Mouse (Mus musculus): ENCODE data around the gene Trnp1. TPM values are rescaled to one million over a fixed set of nuclear protein-coding genes. Genes with fewer than 3 reads are reported as not detected.

Gene Trnp1
- polyA plus RNA-seq, 1 experiment, result 134 TPM

GRCm38 (mm10) chr4:133463184-133463583, 35.2 kb downstream of the Trnp1 start:
- no peak for DNase-seq (ENCODE audit: extremely low spot score in 1 of 2, low spot score in 1 of 2)

- no peak for DNase-seq (ENCODE audit: extremely low spot score in 1 of 2, low spot score in 1 of 2)
Measured at GRCm38 (mm10) chr4:133461362-133461761, 37.0 kb downstream of the Trnp1 start.

GRCm38 (mm10) chr4:133460796-133461325, 37.5 kb downstream of the Trnp1 start:
- no peak for DNase-seq (ENCODE audit: extremely low spot score in 1 of 2, low spot score in 1 of 2)

- DNase-seq (ENCODE audit: extremely low spot score in 1 of 2, low spot score in 1 of 2), result no peak
Measured at GRCm38 (mm10) chr4:133460006-133460405, 38.3 kb downstream of the Trnp1 start.

- no peak for DNase-seq (ENCODE audit: extremely low spot score in 1 of 2, low spot score in 1 of 2)
Measured at GRCm38 (mm10) chr4:133458044-133458443, 40.3 kb downstream of the Trnp1 start.

GRCm38 (mm10) chr4:133452433-133452832, 45.9 kb downstream of the Trnp1 start:
- no peak for DNase-seq (ENCODE audit: extremely low spot score in 1 of 2, low spot score in 1 of 2)

- DNase-seq (ENCODE audit: extremely low spot score in 1 of 2, low spot score in 1 of 2), result peak; percentile 40 to 94
Measured at GRCm38 (mm10) chr4:133451536-133451935, 46.8 kb downstream of the Trnp1 start.

- peak in 1 of 2 experiments; percentile 64 for DNase-seq (ENCODE audit: extremely low spot score in 1 of 2, low spot score in 1 of 2)
Measured at GRCm38 (mm10) chr4:133449726-133450125, 48.6 kb downstream of the Trnp1 start.

- DNase-seq (ENCODE audit: extremely low spot score in 1 of 2, low spot score in 1 of 2), result no peak
Measured at GRCm38 (mm10) chr4:133448708-133449388, 49.5 kb downstream of the Trnp1 start.

GRCm38 (mm10) chr4:133447967-133448366, 50.4 kb downstream of the Trnp1 start:
- DNase-seq (ENCODE audit: extremely low spot score in 1 of 2, low spot score in 1 of 2), result no peak

GRCm38 (mm10) chr4:133447366-133447765, 51.0 kb downstream of the Trnp1 start:
- DNase-seq (ENCODE audit: extremely low spot score in 1 of 2, low spot score in 1 of 2), result no peak

- no peak for DNase-seq (ENCODE audit: extremely low spot score in 1 of 2, low spot score in 1 of 2)
Measured at GRCm38 (mm10) chr4:133445727-133446126, 52.6 kb downstream of the Trnp1 start.

- DNase-seq (ENCODE audit: extremely low spot score in 1 of 2, low spot score in 1 of 2), result no peak
Measured at GRCm38 (mm10) chr4:133443085-133443484, 55.3 kb downstream of the Trnp1 start.

- DNase-seq (ENCODE audit: extremely low spot score in 1 of 2, low spot score in 1 of 2), result no peak
Measured at GRCm38 (mm10) chr4:133442194-133442593, 56.2 kb downstream of the Trnp1 start.

Other genes with a start within 250 kb of the Trnp1 start
- 1.2 and 1.6 TPM in 2 replicates for gene Sytl1, start 235.4 kb downstream of the Trnp1 start, polyA plus RNA-seq (2012; rRNA removed)
- gene Tmem222, start 220.8 kb downstream of the Trnp1 start, polyA plus RNA-seq (2012; rRNA removed), result 152 and 156 TPM in 2 replicates
- 43.0 and 46.2 TPM in 2 replicates for gene Wdtc1, start 145.1 kb downstream of the Trnp1 start, polyA plus RNA-seq (2012; rRNA removed)
- gene Slc9a1, start 128.8 kb downstream of the Trnp1 start, polyA plus RNA-seq (2012; rRNA removed), result 43.5 and 43.9 TPM in 2 replicates
- 0.08 TPM in 2 replicates for gene Tent5b, start 18.4 kb downstream of the Trnp1 start, polyA plus RNA-seq (2012; rRNA removed)
- gene Kdf1, start 20.4 kb upstream of the Trnp1 start, polyA plus RNA-seq (2012; rRNA removed), result 0.14 and 0.50 TPM in 2 replicates
- gene Nudc, start 47.4 kb upstream of the Trnp1 start, polyA plus RNA-seq (2012; rRNA removed), result 210 and 219 TPM in 2 replicates
- gene Nr0b2, start 54.8 kb upstream of the Trnp1 start, polyA plus RNA-seq (2012; rRNA removed), result not detected in 2 replicates
- 7.0 and 7.5 TPM in 2 replicates for gene Gpatch3, start 76.2 kb upstream of the Trnp1 start, polyA plus RNA-seq (2012; rRNA removed)
- 18.9 and 22.4 TPM in 2 replicates for gene Gpn2, start 85.8 kb upstream of the Trnp1 start, polyA plus RNA-seq (2012; rRNA removed)
- 2.5 and 2.9 TPM in 2 replicates for gene Sfn, start 103.6 kb upstream of the Trnp1 start, polyA plus RNA-seq (2012; rRNA removed)
- 38.5 and 43.3 TPM in 2 replicates for gene Zdhhc18, start 151.6 kb upstream of the Trnp1 start, polyA plus RNA-seq (2012; rRNA removed)
- gene Pigv, start 174.1 kb upstream of the Trnp1 start, polyA plus RNA-seq (2012; rRNA removed), result 7.5 and 8.2 TPM in 2 replicates

All from frontal cortex, adult 2 months (tissue).